Mouse (Mus musculus) urinary bladder, adult 2 months (tissue): ENCODE results near the gene Mxi1. TPM values are rescaled to one million over a fixed set of nuclear protein-coding genes. Genes with fewer than 3 reads are reported as not detected.

Source experiments
- DNase-seq: peaks from one replicate; pipeline ENCODE4 v3.0.0; 2022; ENCODE audit warnings: low spot score
- polyA plus RNA-seq: library from polyadenylated mRNA; depleted of rRNA; stranded (reverse); fragments of >200 nt; gene quantifications from 2 replicates; pipeline ENCODE4 v1.2.3, GENCODE M21; 2012

Gene Mxi1
- polyA plus RNA-seq, 1 experiment, result 37.6 TPM

DNA sequence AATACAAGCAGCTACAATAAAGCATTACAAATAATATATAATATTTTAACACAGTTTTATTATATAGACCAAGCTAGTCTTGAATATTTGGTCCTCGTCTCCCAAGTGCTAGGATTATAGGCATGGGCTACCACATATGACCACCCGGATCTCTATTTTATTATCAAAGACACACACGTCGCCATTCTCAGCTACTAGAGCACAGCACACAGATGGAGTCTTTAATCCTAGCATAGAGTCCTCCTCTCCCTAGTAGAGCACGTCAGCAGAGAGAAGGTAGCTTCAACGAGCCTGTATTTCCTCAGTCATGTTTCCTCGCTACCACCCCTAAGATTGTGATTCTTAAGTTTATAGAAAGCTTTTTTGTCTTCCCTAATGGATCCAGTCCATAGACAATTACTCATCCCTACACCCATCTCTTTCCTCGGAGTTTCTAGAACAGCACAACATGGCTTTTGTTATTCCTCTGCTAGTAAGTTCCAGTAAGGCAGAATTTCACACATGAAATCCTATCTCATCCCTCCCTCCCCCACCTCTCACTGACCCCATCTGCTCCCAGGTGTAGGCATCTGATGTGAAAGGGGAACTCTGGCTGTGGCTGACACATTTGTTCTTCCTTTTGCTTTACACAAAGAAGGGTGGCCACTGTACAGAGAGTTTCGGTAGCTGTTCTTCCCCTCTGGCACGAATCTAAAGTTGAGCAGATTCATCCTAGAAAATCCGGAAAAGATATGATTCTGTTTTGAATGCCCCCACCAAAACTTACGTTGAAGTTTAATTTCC lies 87.3 kb downstream of the Mxi1 start:
- no peak for DNase-seq

GRCm38 (mm10) chr19:53399213-53399612 lies 88.9 kb downstream of the Mxi1 start:
- no peak for DNase-seq

DNA sequence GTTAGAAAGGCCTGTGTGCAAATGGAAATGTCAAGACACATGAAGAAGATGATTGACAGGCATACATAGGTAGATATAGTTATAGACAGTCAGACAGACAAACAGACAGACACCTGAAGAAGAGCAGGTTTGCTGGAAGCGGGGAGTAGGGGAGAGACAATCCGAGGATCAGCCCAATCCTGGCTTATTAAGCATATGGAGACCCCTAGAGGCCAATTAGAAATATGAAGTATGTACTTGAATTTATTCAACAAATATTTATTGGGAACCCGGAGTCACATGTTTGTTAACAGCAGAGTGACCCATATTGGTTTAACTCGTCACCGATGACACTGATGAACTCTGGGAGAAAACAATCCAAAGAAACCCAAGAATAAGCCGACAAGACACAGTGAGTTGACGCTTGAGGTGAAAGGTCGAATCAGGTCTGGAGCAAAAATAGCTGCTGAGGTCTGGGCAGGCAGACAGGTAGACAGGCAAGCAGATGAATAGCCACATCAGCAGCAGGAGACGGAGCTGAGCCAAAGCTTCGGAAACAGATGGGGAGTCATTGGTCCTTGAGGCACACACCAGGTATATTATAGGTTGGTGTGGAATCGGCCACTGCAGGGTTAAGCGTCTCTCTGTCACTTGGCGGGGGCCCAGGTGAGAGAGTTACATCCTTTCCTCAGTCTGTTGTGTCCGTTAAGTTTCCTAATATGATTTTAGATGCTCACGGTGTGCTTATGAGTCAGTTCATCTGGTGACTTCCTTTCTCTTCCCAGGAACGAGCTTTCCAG lies 90.2 kb downstream of the Mxi1 start:
- peak; percentile 5 for DNase-seq

DNA sequence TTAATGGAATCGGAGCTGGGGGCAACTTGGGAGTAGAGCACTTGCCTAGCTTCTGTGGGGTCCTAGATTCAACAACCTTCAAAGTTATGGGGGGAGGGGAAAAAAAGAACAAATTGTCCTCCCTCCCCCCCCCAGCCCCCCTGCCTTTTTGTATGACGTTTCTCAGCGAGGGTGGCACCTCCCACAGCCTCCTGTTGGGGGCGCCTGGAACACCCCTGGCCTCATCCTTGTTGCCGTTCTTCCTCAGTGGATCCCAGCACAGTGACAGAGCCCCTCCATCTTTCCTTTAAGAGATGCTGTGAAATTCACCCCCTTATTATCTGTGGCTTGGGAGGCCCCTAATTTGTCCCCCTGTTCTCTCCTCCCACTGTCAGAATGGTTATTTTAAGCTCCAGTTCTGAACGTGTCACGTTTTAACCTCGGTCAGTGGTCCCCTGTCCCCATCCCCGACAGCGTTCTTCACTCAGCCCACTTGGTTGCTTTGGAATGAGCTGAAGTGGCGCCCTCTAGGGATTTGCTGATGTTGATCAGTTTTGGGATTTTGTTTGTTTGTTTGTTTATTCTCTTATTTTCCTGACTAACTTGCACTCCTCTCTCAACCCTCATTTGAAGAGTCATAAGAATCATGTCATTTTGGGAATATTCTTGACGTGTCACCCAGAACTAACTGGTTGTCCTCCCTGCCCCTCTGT lies 92.6 kb downstream of the Mxi1 start:
- DNase-seq, result no peak

GRCm38 (mm10) chr19:53404219-53404836 lies 94.0 kb downstream of the Mxi1 start:
- no peak for DNase-seq

DNA sequence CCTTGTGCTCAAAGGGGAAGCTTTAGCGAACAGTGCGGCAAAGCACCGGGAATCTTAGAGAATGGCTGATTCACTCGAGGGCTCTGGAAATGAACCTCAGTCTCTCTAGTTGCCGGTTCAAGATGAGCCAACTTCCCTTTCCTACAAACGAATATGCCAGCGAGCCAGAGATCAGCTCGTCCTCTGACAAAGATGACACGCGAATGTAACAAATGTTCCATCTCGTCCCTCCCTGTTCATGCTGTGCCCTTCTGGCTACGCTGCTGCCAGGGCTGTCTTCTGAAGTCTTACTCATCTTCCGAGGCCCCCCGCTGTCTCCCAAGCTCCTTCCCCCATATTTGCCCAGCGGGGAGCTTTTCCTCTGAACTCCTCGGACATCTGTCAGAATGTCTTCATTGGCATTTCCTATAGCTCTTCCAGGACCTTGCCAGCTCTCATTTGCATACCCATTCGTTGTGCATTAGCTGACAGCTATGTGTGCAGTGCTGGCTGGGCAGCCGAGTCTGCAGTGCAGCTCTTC lies 94.6 kb downstream of the Mxi1 start:
- no peak for DNase-seq

DNA sequence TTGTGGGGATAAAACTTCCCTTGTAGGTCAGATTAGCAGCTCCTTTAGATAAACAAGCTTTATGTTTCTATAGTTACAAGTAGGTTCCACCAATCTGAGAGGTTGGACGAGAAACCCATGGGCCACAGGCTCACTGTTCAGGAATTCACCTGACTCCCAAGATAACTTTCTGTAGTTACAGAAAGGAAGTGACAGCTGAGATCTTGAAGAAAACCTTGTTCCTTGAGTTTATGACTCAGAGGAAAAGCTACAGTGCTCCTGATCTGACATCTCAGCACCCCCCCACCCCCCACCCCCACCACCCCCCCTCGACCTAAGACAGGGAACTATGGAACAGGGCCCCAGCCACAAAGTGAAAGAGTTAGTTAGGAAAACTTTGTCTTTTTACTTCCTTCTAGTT lies 95.5 kb downstream of the Mxi1 start:
- no peak for DNase-seq

GRCm38 (mm10) chr19:53407350-53407749 lies 97.0 kb downstream of the Mxi1 start:
- no peak for DNase-seq

DNA sequence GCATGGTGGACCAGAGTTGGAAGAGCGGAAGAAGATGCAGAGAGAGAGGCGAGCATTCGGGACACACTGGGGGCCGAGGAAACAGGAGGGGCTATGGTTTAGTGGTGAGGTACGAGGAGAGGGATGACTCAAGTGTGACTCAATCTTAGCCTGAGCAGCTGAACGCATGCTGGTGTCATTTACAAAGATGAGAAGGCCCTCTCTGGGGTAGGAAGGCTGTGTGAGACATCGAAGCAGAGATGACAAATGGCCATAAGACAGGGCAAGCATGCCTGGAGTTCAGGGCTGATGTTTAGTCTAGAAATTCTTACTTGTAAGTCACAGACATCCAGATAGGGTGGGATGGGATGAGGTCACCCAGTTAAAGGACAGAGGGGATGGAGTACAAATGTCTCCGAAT lies 98.1 kb downstream of the Mxi1 start:
- DNase-seq, result no peak

GRCm38 (mm10) chr19:53409663-53410307 lies 99.5 kb downstream of the Mxi1 start:
- DNase-seq, result no peak

DNA sequence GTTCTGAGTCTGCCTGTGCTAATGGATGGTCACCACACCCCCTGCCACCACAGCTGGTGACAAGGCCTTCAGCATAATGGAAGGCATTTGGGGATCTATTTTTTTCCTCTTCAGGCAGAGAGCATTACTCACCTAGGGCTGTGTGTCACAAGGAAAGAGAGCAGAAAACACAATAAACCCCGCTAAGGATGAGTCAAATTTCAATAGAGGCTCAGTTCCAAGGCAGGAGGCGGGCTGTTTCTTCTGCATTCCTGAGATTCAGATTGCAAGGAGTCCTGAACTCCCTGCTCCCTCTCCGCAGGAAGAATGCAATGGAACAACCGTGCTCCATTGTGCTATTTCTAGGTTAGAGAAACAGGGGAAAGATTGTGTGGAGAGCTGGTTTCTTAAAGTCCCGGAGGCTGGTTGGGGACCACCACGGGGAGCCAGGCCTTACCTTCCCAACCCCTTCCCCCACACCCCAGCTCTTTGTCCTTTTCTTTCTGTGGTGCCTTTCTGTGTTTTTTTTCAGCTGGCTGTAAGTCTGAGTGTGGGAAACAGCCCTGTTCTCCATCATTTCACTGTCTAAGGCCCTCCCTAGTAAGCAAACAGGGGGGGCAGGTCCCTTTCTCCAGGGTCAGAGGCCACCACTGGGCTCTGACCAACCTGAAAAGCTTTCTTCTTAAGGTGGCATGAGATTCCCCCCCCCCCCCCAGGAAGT lies 102.0 kb downstream of the Mxi1 start:
- DNase-seq, result no peak

- no peak for DNase-seq
These were observed 103.5 kb downstream of the Mxi1 start for GRCm38 (mm10) chr19:53413617-53414380.

DNA sequence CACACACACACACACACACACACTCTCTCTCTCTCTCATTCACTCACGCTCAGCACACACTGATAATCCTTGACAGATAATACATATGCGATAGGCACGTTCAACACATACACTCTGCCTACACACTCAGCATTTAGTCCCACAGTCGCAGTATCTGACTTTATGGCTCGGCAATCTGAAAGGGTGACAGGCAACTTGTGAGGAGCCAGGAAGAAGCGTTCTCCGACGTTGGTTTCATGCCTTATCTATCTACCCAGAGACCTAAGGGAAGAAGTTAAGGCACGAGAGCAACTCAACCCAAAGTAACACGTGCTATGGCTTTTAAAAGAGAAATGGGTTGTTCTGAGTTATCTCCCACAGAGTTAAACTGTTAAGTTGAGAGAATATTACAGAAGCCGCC lies 104.3 kb downstream of the Mxi1 start:
- no peak for DNase-seq

- no peak for DNase-seq
These were observed 104.9 kb downstream of the Mxi1 start for GRCm38 (mm10) chr19:53415198-53415597.

GRCm38 (mm10) chr19:53419834-53420233 lies 109.5 kb downstream of the Mxi1 start:
- no peak for DNase-seq

DNA sequence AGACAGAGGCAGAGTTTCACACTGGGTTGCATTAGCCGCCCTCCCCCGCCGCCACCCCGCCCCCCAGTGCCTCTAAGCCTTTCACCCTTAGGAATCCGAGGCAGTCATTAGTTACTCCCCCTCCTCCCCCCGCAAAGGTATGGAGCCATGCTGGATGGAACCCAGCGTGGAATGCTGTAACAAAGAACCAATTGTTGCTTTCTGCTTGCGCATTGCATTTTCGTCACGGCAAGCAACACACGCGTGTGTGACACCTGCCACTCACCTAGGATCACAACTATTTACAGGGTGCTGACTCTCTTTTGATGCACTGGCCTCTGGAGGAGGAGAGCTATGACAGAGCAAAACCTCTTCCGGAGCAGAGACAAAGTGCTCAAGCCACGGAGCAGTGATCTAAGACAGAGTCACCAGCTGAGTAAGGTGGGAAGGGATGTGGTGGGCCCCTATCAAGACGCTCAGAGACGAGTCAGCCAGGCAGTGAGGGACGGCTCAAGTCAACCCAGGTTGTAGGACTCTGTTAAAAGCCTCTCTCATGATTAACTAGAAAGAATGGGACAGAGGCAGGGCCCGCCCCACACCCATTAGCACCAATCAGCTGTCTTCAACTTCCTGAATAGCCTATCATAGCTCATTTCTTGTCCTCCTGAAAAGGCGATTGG lies 110.7 kb downstream of the Mxi1 start:
- peak; percentile 44 for DNase-seq

GRCm38 (mm10) chr19:53421583-53422188 lies 111.4 kb downstream of the Mxi1 start:
- DNase-seq, result no peak

DNA sequence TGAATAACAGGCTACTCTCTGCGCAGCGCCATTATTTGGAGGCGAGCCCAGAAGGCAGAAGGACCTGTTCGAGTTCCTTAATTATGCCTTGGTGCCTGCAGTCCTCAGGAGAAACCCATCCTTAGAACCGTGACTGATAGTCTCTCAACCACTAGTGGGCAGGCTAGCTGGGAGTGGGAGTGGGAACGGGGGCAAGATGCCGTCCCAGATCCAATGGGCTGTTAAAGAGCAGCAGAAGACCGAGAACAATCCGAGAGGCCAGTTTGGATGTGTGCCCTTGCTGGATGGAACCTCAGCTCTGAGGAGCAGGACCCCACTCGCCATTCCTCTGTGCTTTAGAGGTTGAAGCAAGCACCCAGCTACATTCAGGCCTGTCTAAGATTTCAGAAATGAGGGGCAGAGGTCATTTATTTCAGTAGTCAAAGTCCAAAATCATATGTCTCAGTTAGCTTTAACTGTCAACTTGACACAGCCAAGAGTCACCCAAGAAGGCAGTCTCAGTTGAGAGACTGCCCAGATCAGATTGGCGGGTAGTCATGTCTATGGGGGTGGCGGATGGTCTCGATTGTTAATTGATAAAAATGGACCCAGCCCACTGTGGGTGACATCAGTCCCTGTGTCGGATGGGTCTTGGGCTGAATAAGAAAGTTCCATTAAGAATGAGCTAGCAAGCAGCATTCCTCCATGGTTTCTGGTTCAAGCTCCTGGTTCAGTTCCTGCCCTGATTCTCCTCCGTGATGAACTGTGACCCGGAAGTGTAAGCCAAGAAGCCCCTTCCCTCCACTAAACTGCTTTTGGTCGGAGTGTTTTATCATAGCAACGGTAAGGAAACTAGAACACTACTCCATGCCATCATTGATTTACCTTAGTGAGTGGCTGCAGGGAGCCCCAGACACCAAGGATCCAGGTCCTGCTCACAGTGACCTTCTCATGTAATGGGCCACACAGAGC lies 112.3 kb downstream of the Mxi1 start:
- no peak for DNase-seq
